Mouse (Mus musculus): ENCODE measurements around the gene 1810010H24Rik. TPM values are rescaled to one million over a fixed set of nuclear protein-coding genes. Genes with fewer than 3 reads are reported as not detected.
"Not testable (repeated sequence)": the region's sequence is repeated elsewhere in the genome, so short reads cannot be mapped to it uniquely, and the experiment has no call there.

The 1810010H24Rik gene
- polyA plus RNA-seq, 1 experiment, result 6.2 TPM

DNA sequence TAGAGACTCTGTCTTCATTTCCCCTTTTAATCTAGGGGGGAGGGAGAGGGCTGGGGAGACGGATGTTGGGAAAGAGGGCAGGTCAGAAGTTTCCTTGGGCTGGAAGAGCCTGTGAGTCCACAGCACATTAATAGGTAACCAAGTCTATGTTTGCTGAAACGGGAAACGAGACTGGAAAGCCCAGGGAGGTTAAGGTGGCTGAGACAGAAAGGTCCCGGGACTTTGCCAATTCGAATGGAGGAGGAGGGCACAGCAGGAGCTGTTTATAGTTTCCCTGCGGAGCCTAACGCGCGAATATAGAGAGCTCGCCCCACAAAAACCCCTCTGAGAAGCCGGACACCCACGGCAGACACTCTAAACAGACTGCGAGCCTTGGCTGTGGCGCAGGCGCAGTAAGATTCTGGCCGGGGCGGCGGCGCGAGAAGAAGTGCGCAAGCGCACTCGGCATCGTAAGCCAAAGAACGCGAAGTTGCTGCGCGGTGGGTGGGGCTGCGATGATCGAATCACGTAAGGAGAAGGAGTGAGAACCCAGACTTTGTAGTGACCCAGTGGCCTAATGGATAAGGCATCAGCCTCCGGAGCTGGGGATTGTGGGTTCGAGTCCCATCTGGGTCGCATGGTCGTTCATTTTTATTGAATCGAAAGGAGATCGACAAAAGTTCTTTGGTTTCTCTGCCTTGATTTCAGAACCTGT lies 13.0 kb upstream of the 1810010H24Rik start:
- peak; percentile 95 to 100 for DNase-seq (ENCODE audit: extremely low spot score in 1 of 2, low spot score in 1 of 2)

DNA sequence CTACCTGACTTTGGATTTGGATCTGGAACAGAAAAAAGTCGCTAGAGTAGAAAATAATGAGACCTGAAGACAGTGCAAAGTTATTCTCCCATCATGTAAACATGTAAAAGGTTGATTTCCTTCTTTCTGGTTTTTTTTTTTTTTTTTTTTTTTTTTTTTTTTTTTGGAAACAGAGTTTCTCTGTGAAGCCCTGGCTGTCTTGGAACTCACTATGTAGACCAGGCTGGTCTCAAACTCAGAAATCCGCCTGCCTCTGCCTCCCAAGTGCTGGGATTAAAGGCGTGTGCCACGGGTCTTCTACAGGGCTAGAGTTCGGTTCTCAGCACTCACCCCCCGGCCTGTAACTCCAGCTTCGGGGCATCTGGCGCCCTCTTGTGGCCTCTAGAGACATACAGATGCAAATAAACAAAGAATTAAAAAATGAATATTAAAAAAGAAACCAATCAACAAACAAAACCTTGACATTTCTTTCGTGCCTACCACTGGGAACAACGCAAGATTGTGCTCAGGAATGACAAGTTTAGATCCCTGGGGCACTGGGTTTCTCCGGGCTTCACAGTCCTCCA lies 11.4 kb upstream of the 1810010H24Rik start:
- DNase-seq (ENCODE audit: extremely low spot score in 1 of 2, low spot score in 1 of 2), result no peak

DNA sequence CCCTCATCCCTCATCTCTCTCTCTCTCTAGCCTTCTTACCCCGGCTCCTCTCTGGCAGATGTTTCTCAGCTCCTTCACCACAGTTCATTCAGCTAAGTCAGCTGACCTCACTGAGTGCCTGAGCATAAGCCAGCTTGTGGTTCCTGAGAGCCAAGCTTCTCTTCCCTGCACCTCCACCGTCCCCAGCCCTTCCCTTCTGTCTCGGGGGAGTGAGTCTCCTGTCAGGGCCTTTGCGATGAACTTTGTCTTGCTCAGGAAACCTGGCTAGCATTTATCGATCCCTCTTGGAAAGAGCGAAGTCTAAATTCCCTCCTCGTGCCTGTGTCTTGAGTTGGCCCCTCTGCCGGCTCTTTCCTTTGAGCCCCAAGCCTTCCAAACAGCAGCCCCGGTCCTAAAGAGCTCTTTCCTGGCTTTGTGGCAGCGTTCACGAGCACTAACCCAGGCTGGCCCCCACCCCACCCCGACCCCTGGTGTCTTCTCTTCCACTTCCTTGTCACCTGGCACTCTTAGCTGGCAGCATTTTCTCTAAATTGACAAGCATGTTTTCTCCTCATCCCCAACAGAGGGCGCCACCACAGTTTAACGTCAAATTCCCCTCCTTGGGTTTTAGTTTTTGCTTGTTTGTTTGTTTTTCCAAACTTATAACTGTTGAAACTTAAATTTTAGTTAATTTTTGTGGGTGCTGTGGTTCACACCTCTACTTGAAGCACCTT lies 10.7 kb upstream of the 1810010H24Rik start:
- DNase-seq (ENCODE audit: extremely low spot score in 1 of 2, low spot score in 1 of 2), result no peak

DNA sequence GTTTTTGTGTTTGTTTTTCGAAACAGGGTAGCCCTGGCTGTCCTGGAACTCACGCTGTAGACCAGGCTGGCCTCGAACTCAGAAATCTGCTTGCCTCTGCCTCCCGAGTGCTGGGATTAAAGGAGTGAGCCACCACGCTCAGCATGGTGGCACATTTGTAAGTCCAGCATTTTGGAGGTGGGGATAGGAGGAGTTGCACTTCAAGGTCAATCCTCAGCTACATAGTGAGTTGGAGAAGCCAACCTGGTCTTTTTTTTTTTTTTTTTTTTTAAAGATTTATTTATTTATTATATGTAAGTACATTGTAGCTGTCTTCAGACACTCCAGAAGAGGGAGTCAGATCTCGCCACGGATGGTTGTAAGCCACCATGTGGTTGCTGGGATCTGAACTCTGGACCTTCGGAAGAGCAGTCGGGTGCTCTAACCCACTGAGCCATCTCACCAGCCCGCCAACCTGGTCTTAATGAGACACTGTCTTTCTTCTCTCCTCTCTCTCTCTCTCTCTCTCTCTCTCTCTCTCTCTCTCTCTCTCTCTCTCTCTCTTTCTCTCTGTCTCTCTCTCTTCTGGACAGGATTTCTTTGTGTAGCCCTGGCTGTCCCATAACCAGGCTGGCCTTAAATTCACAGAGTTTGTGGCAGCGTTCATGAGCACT lies 9.8 kb upstream of the 1810010H24Rik start:
- DNase-seq (ENCODE audit: extremely low spot score in 1 of 2, low spot score in 1 of 2), result not testable (repeated sequence)

GRCm38 (mm10) chr11:107016893-107017292 lies 8.6 kb upstream of the 1810010H24Rik start:
- DNase-seq (ENCODE audit: extremely low spot score in 1 of 2, low spot score in 1 of 2), result no peak

DNA sequence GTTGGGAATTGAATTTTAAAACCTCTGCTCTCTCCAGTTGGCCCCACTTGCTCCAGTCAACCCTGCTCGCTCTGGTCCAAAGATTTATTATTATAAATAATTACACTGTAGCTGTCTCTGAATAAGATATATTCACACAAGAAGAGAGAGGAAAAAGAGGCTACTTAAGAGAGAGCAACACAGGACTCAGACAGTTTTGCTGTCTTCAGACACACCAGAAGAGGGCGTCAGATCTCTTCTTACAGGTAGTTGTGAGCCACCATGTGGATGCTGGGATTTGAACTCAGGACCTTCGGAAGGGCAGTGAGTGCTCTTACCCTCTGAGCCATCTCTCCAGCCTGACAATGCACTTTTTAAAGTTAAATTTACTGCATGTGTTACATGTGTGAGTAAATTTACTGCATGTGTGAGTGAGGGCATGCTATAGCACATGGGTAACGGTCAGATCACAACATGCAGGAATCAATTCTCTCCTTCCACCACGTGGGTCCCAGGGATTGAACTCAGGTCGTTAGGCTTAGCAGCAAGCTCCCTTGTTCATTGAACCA lies 8.1 kb upstream of the 1810010H24Rik start:
- DNase-seq (ENCODE audit: extremely low spot score in 1 of 2, low spot score in 1 of 2), result no peak

- no peak for DNase-seq (ENCODE audit: extremely low spot score in 1 of 2, low spot score in 1 of 2)
Measured at GRCm38 (mm10) chr11:107018606-107019005, 6.9 kb upstream of the 1810010H24Rik start.

DNA sequence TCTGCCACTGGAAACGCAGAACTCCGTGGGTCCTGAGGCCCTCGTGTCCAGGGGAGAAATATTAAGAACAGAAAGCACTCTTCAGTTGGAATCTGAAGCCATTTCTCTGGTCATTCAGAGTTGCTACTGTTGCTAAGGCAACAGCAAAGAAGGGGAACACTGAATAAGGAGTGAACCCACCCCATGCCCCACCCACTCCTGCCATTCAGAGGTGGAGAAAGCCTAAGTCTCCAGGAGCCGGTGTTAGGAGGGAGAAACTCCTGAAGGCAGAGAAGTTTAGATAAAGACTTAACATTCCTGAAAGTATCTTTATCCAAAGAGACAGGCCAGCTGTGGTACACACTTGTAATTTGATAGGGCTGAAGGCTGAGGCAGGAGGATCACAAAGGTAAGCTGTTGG lies 6.2 kb upstream of the 1810010H24Rik start:
- no peak for DNase-seq (ENCODE audit: extremely low spot score in 1 of 2, low spot score in 1 of 2)

GRCm38 (mm10) chr11:107019722-107020121 lies 5.8 kb upstream of the 1810010H24Rik start:
- not testable (repeated sequence) for DNase-seq (ENCODE audit: extremely low spot score in 1 of 2, low spot score in 1 of 2)

DNA sequence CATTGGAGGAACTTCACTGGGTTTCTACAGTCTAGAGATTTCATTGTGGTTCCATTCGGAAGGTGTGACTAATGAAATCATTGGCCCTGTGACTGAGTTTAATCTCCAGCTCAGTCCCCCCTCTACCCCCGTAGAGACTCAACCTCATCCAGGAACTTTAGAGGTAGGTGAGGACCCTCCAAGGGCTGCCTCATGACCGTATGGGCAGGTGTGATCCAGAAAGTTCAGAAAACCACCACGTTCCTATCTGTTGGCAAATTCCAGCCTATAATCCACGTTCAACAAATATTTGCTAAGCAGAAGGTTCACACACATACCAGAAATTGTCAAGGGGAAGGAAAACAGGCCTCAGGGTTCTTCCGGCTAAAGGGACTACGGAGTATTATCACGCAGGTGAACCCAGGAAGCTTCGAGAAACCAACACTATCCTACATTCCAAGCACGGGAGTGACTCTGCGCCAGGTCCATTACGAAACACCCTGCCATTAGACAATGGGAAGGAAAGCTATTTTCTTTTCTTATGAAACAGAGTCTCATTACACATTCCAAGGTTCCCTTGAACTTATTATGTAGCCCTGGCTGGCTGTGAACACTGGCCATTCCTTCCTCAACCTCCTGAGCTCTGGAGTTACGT lies 3.3 kb upstream of the 1810010H24Rik start:
- no peak for DNase-seq (ENCODE audit: extremely low spot score in 1 of 2, low spot score in 1 of 2)

- DNase-seq (ENCODE audit: extremely low spot score in 1 of 2, low spot score in 1 of 2), result no peak
Measured at GRCm38 (mm10) chr11:107024406-107024805, 1.1 kb upstream of the 1810010H24Rik start.

- no peak for DNase-seq (ENCODE audit: extremely low spot score in 1 of 2, low spot score in 1 of 2)
Measured at GRCm38 (mm10) chr11:107026554-107027430, 1.3 kb downstream of the 1810010H24Rik start.

GRCm38 (mm10) chr11:107027431-107028274 lies 2.2 kb downstream of the 1810010H24Rik start:
- DNase-seq (ENCODE audit: extremely low spot score in 1 of 2, low spot score in 1 of 2), result peak; percentile 57 to 86

- no peak for DNase-seq (ENCODE audit: extremely low spot score in 1 of 2, low spot score in 1 of 2)
Measured at GRCm38 (mm10) chr11:107028275-107028618, 2.8 kb downstream of the 1810010H24Rik start.

- DNase-seq (ENCODE audit: extremely low spot score in 1 of 2, low spot score in 1 of 2), result no peak
Measured at GRCm38 (mm10) chr11:107028754-107029153, 3.3 kb downstream of the 1810010H24Rik start.

DNA sequence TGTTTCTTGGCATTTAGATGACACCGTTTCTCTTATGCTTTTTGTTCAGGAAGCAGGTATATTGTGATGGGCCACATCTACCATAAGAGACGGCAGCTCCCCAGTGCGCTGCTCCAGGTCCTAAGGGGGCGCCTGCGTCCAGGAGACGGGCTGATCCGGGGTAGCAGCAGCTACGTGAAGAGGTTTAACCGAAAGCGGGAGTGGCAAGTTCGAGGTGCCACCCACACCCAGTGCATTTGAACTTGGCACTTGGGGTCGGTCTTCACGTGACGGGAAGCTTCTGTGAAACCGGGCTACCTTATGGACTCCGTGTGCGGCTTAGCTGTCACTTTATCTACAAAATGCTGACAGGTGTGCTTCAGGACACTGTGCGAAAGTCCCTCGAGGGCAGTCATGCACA lies 4.1 kb downstream of the 1810010H24Rik start:
- no peak for DNase-seq (ENCODE audit: extremely low spot score in 1 of 2, low spot score in 1 of 2)

GRCm38 (mm10) chr11:107031635-107032034 lies 6.2 kb downstream of the 1810010H24Rik start:
- no peak for DNase-seq (ENCODE audit: extremely low spot score in 1 of 2, low spot score in 1 of 2)

DNA sequence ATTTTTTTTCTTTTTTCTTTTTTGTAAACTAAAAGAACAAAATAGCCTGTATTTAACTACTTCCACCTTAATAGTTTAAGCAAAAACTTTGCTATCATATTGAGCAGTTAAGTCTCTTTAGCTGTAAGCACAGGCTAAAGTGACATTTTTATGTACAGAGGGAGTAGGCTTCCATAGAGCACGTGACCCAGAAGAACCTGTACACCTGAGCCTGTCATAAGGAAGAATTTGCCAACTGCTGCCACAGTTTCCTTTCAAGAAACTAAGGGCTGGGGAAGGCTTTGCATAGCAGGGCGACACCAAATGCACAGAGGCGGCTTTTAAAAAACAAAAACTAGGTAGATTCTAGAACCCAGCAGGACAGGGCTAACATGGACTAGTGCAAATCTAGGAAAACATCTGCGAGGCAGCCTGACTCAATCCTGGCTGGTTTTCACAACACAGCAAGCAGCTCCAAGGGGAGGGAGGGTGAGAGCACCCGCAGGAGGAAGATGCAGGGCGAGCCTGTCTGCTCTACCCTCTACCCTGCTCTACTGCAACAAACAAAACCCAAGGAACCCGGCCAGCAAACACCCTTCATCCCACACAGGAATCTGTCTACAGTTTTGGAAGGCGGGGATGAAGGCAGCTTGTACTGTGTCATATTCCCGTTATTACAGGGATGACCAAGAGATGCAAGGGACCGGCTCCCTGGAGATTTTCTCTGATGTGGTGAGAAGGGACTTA lies 8.8 kb downstream of the 1810010H24Rik start:
- DNase-seq (ENCODE audit: extremely low spot score in 1 of 2, low spot score in 1 of 2), result no peak

Measured in frontal cortex, adult 2 months (tissue).